In genomic region chr2:160485097-160485496, GRCm38 (mm10) we compare ENCODE assay signal across 22 mouse cellular contexts.
DNase-seq lines count a peak whose midpoint lies in the region; ATAC-seq lines count a peak whose summit lies in the region.
"Had no signal": no experiment of that assay in that cellular context is flagged by ENCODE, and none has a peak within 500 bp of the region (broad histone marks: within the 10 kb centered on the region; RNA-seq: fewer than 3 reads in every experiment).

No protein-coding gene starts in this region.

- H3K27ac ChIP-seq in forebrain, embryonic 12.5 days, result no peak overlapping the region
- H3K27ac ChIP-seq in forebrain, embryonic 15.5 days (replicated peaks), result no peak overlapping the region
- no peak overlapping the region for H3K27ac ChIP-seq in kidney, embryonic 16.5 days (ENCODE audit: low read length)
- no peak overlapping the region for H3K27ac ChIP-seq in neural tube, embryonic 12.5 days
- H3K27ac ChIP-seq in neural tube, embryonic 15.5 days (replicated peaks), result no peak overlapping the region
- H3K27ac ChIP-seq: forebrain, embryonic 10.5 days; gastrocnemius, adult 2 months; hindbrain, embryonic 12.5 days; hindbrain, embryonic 15.5 days had no signal

- H3K4me3 ChIP-seq in forebrain, embryonic 12.5 days (replicated peaks), result no peak overlapping the region
- H3K4me3 ChIP-seq in forebrain, embryonic 15.5 days, result no peak overlapping the region
- H3K4me3 ChIP-seq in kidney, embryonic 16.5 days (ENCODE audit: low read length), result no peak overlapping the region
- H3K4me3 ChIP-seq in neural tube, embryonic 12.5 days, result no peak overlapping the region
- H3K4me3 ChIP-seq in neural tube, embryonic 15.5 days (replicated peaks), result no peak overlapping the region
- H3K4me3 ChIP-seq: forebrain, embryonic 10.5 days; gastrocnemius, adult 2 months; hindbrain, embryonic 12.5 days; hindbrain, embryonic 15.5 days had no signal

- no peak overlapping the region for H3K9ac ChIP-seq in forebrain, embryonic 12.5 days
- no peak overlapping the region for H3K9ac ChIP-seq in forebrain, embryonic 15.5 days (replicated peaks)
- no peak overlapping the region for H3K9ac ChIP-seq in kidney, embryonic 16.5 days (replicated peaks; ENCODE audit: low read length)
- no peak overlapping the region for H3K9ac ChIP-seq in neural tube, embryonic 12.5 days
- H3K9ac ChIP-seq in neural tube, embryonic 15.5 days (replicated peaks), result no peak overlapping the region
- H3K9ac ChIP-seq: forebrain, postnatal 0 days; hindbrain, embryonic 12.5 days; hindbrain, embryonic 15.5 days had no signal

- H3K27me3 ChIP-seq in forebrain, embryonic 12.5 days, result peaks cover 19% of the 10 kb centered on the region; the same call in 1 of the 2 replicates
- H3K27me3 ChIP-seq in forebrain, embryonic 15.5 days, result no peaks in the 10 kb centered on the region; the same call in 1 of the 2 replicates
- no peaks in the 10 kb centered on the region for H3K27me3 ChIP-seq in kidney, embryonic 16.5 days (ENCODE audit: insufficient read depth, low read length)
- H3K27me3 ChIP-seq in neural tube, embryonic 12.5 days (replicated peaks), result peaks cover 64% of the 10 kb centered on the region
- peaks cover 68% of the 10 kb centered on the region for H3K27me3 ChIP-seq in neural tube, embryonic 15.5 days (replicated peaks)

- H3K36me3 ChIP-seq in forebrain, embryonic 12.5 days (replicated peaks), result no peaks in the 10 kb centered on the region
- H3K36me3 ChIP-seq in forebrain, embryonic 15.5 days, result no peaks in the 10 kb centered on the region
- H3K36me3 ChIP-seq in kidney, embryonic 16.5 days (ENCODE audit: insufficient read depth, low read length), result no peaks in the 10 kb centered on the region
- no peaks in the 10 kb centered on the region for H3K36me3 ChIP-seq in neural tube, embryonic 12.5 days
- H3K36me3 ChIP-seq in neural tube, embryonic 15.5 days, result no peaks in the 10 kb centered on the region
- H3K36me3 ChIP-seq: forebrain, embryonic 10.5 days; G1E; hindbrain, embryonic 12.5 days; hindbrain, embryonic 15.5 days had no signal

- WGBS in forebrain, embryonic 12.5 days, result 67% methylated on average over 5 of the region's 5 CpGs
- 44% methylated on average over 5 of the region's 5 CpGs for WGBS in forebrain, embryonic 15.5 days
- 58% methylated on average over 5 of the region's 5 CpGs for WGBS in kidney, embryonic 16.5 days
- WGBS in neural tube, embryonic 12.5 days, result 65% methylated on average over 5 of the region's 5 CpGs
- WGBS in neural tube, embryonic 15.5 days, result 56% methylated on average over 5 of the region's 5 CpGs

- 0 out of 2 replicates have a peak, but pooled peaks cover 4% of the 10 kb centered on the region for H3K4me1 ChIP-seq in forebrain, embryonic 12.5 days
- H3K4me1 ChIP-seq in forebrain, embryonic 15.5 days, result no peaks in the 10 kb centered on the region
- peaks cover 3% of the 10 kb centered on the region; the same call in 1 of the 2 replicates for H3K4me1 ChIP-seq in kidney, embryonic 16.5 days (ENCODE audit: insufficient read depth, low read length)
- peaks cover 6% of the 10 kb centered on the region; the same call in 1 of the 2 replicates for H3K4me1 ChIP-seq in neural tube, embryonic 12.5 days
- peaks cover 6% of the 10 kb centered on the region; the same call in 1 of the 2 replicates for H3K4me1 ChIP-seq in neural tube, embryonic 15.5 days
- H3K4me1 ChIP-seq: hindbrain, embryonic 12.5 days had no signal

- H3K9me3 ChIP-seq in forebrain, embryonic 12.5 days, result no peaks in the 10 kb centered on the region
- no peaks in the 10 kb centered on the region for H3K9me3 ChIP-seq in forebrain, embryonic 15.5 days
- H3K9me3 ChIP-seq in kidney, embryonic 16.5 days (ENCODE audit: low read length), result no peaks in the 10 kb centered on the region
- no peaks in the 10 kb centered on the region for H3K9me3 ChIP-seq in neural tube, embryonic 12.5 days
- H3K9me3 ChIP-seq in neural tube, embryonic 15.5 days (replicated peaks), result no peaks in the 10 kb centered on the region
- H3K9me3 ChIP-seq: forebrain, embryonic 10.5 days; hindbrain, embryonic 12.5 days; hindbrain, embryonic 15.5 days had no signal

- no peak for DNase-seq in kidney, postnatal 14 days
- DNase-seq: adrenal gland, postnatal 10 days; adrenal gland, postnatal 36 days; B cell, adult 2 months; cerebellum, adult 18-20 months; cerebellum, adult 9-10 months; cerebellum, postnatal 14 days; forebrain, postnatal 0 days; gastrocnemius, adult 2 months; gastrocnemius, postnatal 14 days; heart, adult 11 months had no signal

- no peak overlapping the region for H3K4me2 ChIP-seq in forebrain, embryonic 12.5 days
- no peak overlapping the region for H3K4me2 ChIP-seq in forebrain, embryonic 15.5 days (replicated peaks)
- no peak overlapping the region for H3K4me2 ChIP-seq in kidney, embryonic 16.5 days (replicated peaks; ENCODE audit: low read depth, low read length)
- no peak overlapping the region for H3K4me2 ChIP-seq in neural tube, embryonic 12.5 days (replicated peaks)
- H3K4me2 ChIP-seq in neural tube, embryonic 15.5 days, result no peak overlapping the region
- H3K4me2 ChIP-seq: heart, embryonic 11.5 days; hindbrain, embryonic 12.5 days; hindbrain, embryonic 15.5 days had no signal

- peak; percentile 52; the same call in 1 of the 2 replicates for ATAC-seq in forebrain, embryonic 12.5 days (ENCODE audit: low FRiP score)
- no peak for ATAC-seq in forebrain, embryonic 15.5 days (replicated peaks)
- 0 out of 2 replicates have a peak, but pooled peaks have one; percentile 42 for ATAC-seq in kidney, embryonic 16.5 days (ENCODE audit: low FRiP score, low TSS enrichment)
- ATAC-seq in neural tube, embryonic 12.5 days (ENCODE audit: low FRiP score, low read depth), result 0 out of 2 replicates have a peak, but pooled peaks have one; percentile 68
- no peak for ATAC-seq in neural tube, embryonic 15.5 days (ENCODE audit: low FRiP score)
- ATAC-seq: forebrain, postnatal 0 days; Patski had no signal

Comparison
In these comparisons a context has a peak if more than half of its experiments do, and no peak if none do; other contexts are left out.
1. ATAC-seq: peak in forebrain, embryonic 12.5 days (single experiment), kidney, embryonic 16.5 days (single experiment) and neural tube, embryonic 12.5 days (single experiment); none in forebrain, embryonic 15.5 days (single experiment) and neural tube, embryonic 15.5 days (single experiment).